Mouse (Mus musculus) hindbrain, embryonic 13.5 days (tissue): Measurements from ENCODE around the gene Hnrnpm. TPM values are rescaled to one million over a fixed set of nuclear protein-coding genes. Genes with fewer than 3 reads are reported as not detected.

Experiments used
- ATAC-seq: fragments of 200-750 bp; cut with Nextera tagmentation; 2 replicates; pipeline ENCODE4 v1.8.0; 2017; ENCODE audit warnings: moderate TSS enrichment; ENCODE audit not compliant: low FRiP score
- H3K27ac ChIP-seq: fragments of 300-500 bp; sonication (generic); 2 replicates; pipeline ENCODE4 v1.5.1; 2015; ENCODE audit warnings: inconsistent platforms, mild to moderate bottlenecking, moderate library complexity
- H3K27me3 ChIP-seq: fragments of 300-500 bp; sonication (generic); 2 replicates; pipeline ENCODE4 v1.6.1; 2015; ENCODE audit warnings: mild to moderate bottlenecking, inconsistent platforms
- H3K36me3 ChIP-seq: fragments of 300-500 bp; sonication (generic); 2 replicates; pipeline ENCODE4 v1.6.1; 2015; ENCODE audit warnings: mild to moderate bottlenecking, inconsistent platforms
- H3K4me1 ChIP-seq: fragments of 300-500 bp; sonication (generic); replicated peaks from 2 replicates; pipeline ENCODE4 v1.6.1; 2015; ENCODE audit warnings: inconsistent platforms
- H3K4me2 ChIP-seq: fragments of 300-500 bp; sonication (generic); 2 replicates; pipeline ENCODE4 v1.6.1; 2015; ENCODE audit warnings: inconsistent platforms, mild to moderate bottlenecking, moderate library complexity
- H3K4me3 ChIP-seq: fragments of 300-500 bp; sonication (generic); 2 replicates; pipeline ENCODE4 v1.5.1; 2015; ENCODE audit warnings: mild to moderate bottlenecking, inconsistent platforms
- H3K9ac ChIP-seq: fragments of 300-500 bp; sonication (generic); 2 replicates; pipeline ENCODE4 v1.6.1; 2015; ENCODE audit warnings: mild to moderate bottlenecking, inconsistent platforms
- H3K9me3 ChIP-seq: fragments of 300-500 bp; sonication (generic); 2 replicates; pipeline ENCODE4 v1.6.1; 2016; ENCODE audit warnings: inconsistent platforms
- WGBS: fragments of 180-500 bp; shearing (Covaris S2); methylation state at CpG from one replicate; pipeline ENCODE4 v1.1.7; 2015; 5-methylcytosine and 5-hydroxymethylcytosine counted together
- polyA plus RNA-seq: library from polyadenylated mRNA; unstranded; fragments of >200 nt; fragmentation: Nextera tagmentation; extraction: Ambion mirVana; gene quantifications from 2 replicates; pipeline ENCODE4 v1.2.1, GENCODE M21; 2015

The Hnrnpm gene
- polyA plus RNA-seq, 1 experiment from 2014 or later, result 245 TPM

DNA sequence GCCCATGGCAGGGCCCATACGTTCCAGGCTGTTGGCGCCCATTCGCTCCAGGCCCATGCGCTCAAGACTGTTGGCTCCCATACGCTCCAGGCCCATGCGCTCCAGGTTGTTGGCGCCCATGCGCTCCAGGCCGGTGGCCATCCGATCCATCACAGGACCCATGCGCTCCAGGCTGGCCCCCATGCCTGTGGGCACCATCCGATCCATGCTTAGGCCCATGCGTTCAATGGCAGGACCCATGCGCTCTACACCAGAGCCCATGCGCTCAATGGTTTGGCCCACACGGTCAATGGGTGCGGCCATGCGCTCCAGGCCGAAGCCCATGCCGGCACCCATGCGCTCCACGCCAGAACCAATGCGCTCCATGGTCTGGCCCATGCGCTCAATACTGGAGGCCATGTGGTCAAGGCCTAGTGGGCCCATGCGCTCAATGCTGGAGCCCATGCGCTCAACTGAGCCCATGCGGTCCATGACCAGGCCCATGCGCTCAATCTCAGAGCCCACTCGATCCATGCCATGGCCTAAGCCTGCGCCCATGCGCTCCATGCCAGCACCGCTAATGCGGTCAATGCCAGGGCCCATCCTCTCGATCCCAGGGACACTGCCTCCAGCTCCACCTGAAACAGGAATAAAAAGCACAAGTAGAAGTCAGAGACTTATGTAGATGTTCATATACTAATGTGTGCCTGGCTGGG lies 36.7 kb downstream of the Hnrnpm start:
- Histone ChIP-seq H3K27me3 (no peaks in the 10 kb centered on the region), H3K9ac (no peak overlapping the region), H3K4me3 (no peak overlapping the region), H3K36me3 (peaks cover 93% of the 10 kb centered on the region), H3K4me2 (no peak overlapping the region), H3K4me1 (no peaks in the 10 kb centered on the region), H3K9me3 (no peaks in the 10 kb centered on the region), H3K27ac (no peak overlapping the region)
- no peak for ATAC-seq
- 98% methylated on average over 34 of the region's 34 CpGs for WGBS

DNA sequence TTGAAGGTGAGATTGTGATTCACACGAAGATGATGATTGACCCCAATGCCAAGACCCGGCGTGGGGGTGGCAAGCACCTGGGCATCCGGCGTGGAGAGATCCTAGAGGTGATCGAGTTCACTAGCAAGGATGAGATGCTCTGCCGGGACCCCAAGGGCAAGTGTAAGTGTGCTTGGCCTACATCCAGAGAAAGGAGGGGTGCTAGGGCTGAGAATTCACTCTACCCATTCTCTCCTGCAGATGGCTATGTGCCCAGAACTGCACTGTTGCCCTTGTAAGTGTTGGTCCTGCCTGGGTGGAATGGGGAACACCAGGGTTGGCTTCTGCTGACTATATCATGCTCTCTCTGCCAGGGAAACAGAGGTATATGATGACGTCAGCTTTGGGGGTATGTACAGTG lies 41.6 kb downstream of the Hnrnpm start:
- no peaks in the 10 kb centered on the region for H3K27me3 ChIP-seq
- no peaks in the 10 kb centered on the region for H3K4me1 ChIP-seq
- no peak overlapping the region for H3K9ac ChIP-seq
- no peak for ATAC-seq
- WGBS, result 95% methylated on average over 8 of the region's 8 CpGs
- H3K36me3 ChIP-seq, result peaks cover 83% of the 10 kb centered on the region
- H3K9me3 ChIP-seq, result no peaks in the 10 kb centered on the region
- H3K4me2 ChIP-seq, result no peak overlapping the region
- no peak overlapping the region for H3K4me3 ChIP-seq
- H3K27ac ChIP-seq, result no peak overlapping the region

DNA sequence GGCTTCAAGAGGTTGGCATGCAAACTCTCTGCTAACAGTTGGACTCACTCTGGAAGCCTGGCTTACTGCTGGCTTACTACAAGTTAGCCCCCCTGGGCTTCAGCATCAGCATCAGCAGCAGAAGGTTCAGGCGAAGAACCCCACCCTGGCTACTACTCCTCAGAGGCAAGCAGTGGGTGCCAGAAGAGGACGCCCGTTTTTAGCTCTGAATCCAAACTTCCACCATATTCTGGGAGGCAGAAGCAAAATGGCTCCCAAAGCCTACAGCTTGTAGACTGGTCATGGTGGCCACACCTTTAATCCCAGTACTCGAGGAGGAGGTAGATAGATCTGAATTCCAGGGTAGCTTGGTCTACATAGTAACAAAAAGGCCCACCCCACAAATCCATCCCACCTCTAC lies 42.6 kb downstream of the Hnrnpm start:
- Histone ChIP-seq H3K27ac (no peak overlapping the region), H3K9ac (no peak overlapping the region), H3K4me1 (no peaks in the 10 kb centered on the region), H3K4me3 (no peak overlapping the region), H3K4me2 (no peak overlapping the region), H3K36me3 (peaks cover 77% of the 10 kb centered on the region), H3K9me3 (no peaks in the 10 kb centered on the region), H3K27me3 (no peaks in the 10 kb centered on the region)
- WGBS, result 95% methylated on average over 4 of the region's 4 CpGs
- ATAC-seq, result no peak

DNA sequence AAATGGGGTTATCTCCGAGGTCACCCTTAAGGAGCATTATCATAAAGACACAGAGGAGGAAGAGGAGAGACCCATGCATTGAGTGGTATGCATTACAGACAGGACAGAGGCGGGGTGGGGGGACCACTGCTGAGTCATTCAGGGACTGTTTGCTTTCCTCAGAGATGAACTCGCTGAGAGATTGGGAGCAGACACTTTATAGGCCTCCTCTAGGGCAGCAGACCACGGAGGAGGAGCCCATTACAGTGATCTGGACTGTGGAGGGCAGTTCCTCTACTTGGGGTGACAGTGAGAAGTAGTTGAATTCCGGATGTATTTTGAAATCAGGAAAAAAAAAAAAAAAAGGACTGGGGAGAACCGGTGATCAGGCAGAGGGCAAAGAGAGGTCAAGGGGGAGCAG lies 46.9 kb downstream of the Hnrnpm start:
- no peaks in the 10 kb centered on the region for H3K27me3 ChIP-seq
- no peak overlapping the region for H3K4me2 ChIP-seq
- no peak overlapping the region for H3K9ac ChIP-seq
- no peak for ATAC-seq
- no peaks in the 10 kb centered on the region for H3K4me1 ChIP-seq
- no peak overlapping the region for H3K4me3 ChIP-seq
- no peak overlapping the region for H3K27ac ChIP-seq
- WGBS, result 70% methylated on average over 6 of the region's 6 CpGs
- H3K36me3 ChIP-seq, result peaks cover 60% of the 10 kb centered on the region
- no peaks in the 10 kb centered on the region for H3K9me3 ChIP-seq

DNA sequence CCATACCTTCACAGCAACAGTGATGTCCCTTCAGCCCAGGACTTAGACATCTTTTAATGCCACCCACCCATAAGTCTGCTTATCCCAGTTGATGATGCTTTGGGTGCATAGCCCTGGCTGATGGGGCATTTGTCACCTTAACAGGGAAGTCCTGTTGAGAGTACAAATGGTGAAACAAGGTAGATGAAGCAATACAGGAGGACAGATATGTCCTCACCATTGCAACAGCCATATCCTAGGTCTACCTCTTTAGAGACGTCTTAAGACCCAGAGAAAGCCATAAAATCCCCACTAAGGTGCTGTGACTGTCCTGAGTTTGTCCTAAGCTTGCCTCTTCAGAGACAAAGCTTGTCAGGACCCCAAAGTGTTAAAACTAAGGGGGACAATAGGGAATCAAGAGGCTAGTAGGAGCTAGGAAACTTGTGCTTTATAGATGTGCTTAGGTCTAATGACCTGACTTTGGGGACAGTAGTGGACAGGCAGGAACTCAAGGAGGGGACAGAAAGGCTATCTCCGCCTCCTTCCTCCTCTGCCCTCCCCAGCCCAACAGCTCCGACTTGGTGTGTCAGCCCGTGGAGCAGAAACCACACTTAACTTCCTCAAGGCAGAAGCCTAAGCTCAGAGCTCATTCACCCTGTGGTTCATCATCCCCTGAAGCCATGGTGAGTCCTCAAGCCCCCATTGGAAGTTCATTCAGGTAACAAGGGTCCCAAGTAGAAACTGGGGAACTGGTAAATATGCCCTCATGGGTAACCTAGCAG lies 49.0 kb downstream of the Hnrnpm start, which contains the start of gene Pram1:
TSS of gene Pram1 (plus strand) at position 541 of the 761 bp plus-strand sequence.
- 88% methylated on average over 3 of the region's 4 CpGs for WGBS
- no peaks in the 10 kb centered on the region for H3K9me3 ChIP-seq
- H3K4me1 ChIP-seq, result no peaks in the 10 kb centered on the region
- H3K9ac ChIP-seq, result no peak within 1 kb of the TSS
- H3K4me2 ChIP-seq, result no peak within 1 kb of the TSS
- H3K27ac ChIP-seq, result no peak within 1 kb of the TSS
- no peak for ATAC-seq
- peaks cover 49% of the 10 kb centered on the region for H3K36me3 ChIP-seq
- H3K27me3 ChIP-seq, result no peaks in the 10 kb centered on the region
- H3K4me3 ChIP-seq, result no peak within 1 kb of the TSS

DNA sequence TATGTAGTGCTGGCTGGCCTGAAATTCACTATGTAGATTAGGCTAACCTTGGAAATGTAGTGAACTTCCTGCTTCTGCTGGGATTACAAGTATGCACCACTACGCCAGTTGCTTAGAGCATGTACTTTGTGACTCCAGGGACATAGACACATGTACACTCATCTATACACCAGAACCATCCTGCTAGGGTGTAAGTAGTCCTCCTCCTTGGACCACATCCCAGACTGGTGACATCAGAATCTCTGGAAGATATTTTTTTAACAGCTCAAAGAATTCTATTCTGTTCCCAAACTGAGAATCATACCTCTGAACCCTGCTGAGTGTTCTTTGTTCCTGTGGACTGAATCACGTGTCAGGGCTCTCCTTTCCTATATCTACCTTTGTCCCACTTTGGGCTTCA lies 49.6 kb downstream of the Hnrnpm start:
- no peak for ATAC-seq
- Histone ChIP-seq H3K27me3 (no peaks in the 10 kb centered on the region), H3K4me2 (no peak overlapping the region), H3K9me3 (no peaks in the 10 kb centered on the region), H3K4me1 (peaks cover under 1% of the 10 kb centered on the region; the same call in 1 of the 2 replicates), H3K4me3 (no peak overlapping the region), H3K36me3 (peaks cover 48% of the 10 kb centered on the region), H3K27ac (no peak overlapping the region), H3K9ac (no peak overlapping the region)
- 91% methylated on average over 2 of the region's 2 CpGs for WGBS

DNA sequence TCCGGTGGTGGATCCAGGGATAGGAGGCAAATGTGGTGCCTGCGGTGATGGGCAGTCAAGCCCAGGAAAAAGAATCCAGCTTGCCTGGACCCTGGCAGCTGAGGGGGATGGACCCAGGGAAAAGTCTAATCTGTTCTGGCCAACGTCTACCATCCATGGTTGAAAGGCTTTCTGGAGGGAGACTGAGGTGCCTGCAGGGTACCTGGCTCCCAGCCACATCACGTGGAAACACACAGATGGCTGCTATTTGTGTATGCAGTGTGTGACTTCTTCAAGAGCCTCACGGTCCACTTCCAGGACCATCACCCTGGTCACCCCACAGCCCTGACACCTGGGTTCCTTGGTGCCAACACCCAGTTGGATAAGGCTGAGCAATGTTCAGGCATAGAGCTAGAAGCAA lies 54.9 kb downstream of the Hnrnpm start:
- no peak for ATAC-seq
- Histone ChIP-seq H3K36me3 (peaks cover 40% of the 10 kb centered on the region), H3K27ac (peak overlapping the region; percentile 5; the same call in 1 of the 2 replicates), H3K4me3 (no peak overlapping the region), H3K27me3 (no peaks in the 10 kb centered on the region), H3K9ac (no peak overlapping the region), H3K4me2 (no peak overlapping the region), H3K9me3 (no peaks in the 10 kb centered on the region), H3K4me1 (peaks cover 34% of the 10 kb centered on the region)
- WGBS, result 82% methylated on average over 5 of the region's 5 CpGs

DNA sequence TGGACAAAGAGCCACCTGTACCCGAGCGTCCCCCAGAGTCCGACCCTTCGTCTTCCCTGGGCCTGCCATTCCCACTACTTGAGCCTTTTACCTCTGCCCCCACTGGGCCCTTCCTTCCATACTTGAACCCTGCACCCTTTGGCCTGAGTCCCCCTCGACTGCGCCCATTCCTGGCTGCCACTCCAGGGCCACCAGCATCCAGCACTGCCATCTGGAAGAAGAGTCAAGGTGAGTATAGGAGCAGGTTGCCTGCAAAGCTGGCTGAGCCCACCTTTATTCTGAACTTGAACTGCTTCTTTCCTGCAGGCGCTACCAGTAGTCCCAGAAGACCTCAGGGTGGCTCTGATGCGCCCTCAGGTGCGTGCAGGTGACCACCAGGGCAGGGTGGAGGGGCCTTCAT lies 55.4 kb downstream of the Hnrnpm start:
- no peak overlapping the region for H3K4me2 ChIP-seq
- H3K9ac ChIP-seq, result peak overlapping the region; percentile 24; the same call in 1 of the 2 replicates
- peaks cover 40% of the 10 kb centered on the region for H3K36me3 ChIP-seq
- no peak overlapping the region for H3K4me3 ChIP-seq
- peaks cover 34% of the 10 kb centered on the region for H3K4me1 ChIP-seq
- whole genome bisulfite sequencing, result 96% methylated on average over 9 of the region's 9 CpGs
- no peaks in the 10 kb centered on the region for H3K27me3 ChIP-seq
- H3K9me3 ChIP-seq, result no peaks in the 10 kb centered on the region
- 0 out of 2 replicates have a peak overlapping the region, but pooled peaks have one; percentile 5 for H3K27ac ChIP-seq
- ATAC-seq, result no peak

DNA sequence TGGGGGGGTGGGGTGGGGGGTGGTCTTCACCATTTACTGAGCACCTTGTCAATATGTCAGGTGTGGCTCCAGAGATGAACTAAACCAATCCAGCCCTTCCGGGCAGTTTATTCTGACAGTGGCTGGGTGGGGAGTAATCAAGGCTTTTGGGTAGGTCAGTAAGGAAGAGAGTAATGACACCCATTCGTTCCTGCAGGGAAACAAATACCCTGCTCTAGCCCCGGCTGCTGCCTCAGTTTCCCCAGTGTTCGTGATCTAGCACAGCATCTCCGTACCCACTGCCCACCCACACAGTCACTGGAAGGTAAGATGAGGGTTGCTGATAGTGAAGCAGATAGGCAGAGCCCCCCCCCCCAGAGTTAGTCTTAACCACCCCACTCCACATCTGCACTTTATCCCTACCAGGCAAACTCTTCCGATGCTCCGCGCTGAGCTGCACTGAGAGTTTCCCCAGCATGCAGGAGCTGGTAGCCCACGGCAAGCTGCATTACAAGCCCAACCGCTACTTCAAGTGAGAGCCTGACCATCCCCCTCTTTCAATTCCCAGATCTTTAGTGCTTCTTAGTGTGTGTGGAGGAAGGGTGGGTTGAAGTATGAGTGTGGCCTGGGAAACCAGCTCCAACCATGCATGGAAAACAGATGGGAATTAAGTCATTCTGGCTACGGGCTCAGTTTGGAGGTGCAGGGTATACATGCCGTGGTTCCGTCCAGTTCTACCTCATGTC lies 56.3 kb downstream of the Hnrnpm start:
- H3K4me1 ChIP-seq, result peaks cover 34% of the 10 kb centered on the region
- no peak for ATAC-seq
- H3K9ac ChIP-seq, result peak overlapping the region; percentile 49; the same call in 1 of the 2 replicates
- WGBS, result 82% methylated on average over 13 of the region's 13 CpGs
- H3K4me3 ChIP-seq, result no peak overlapping the region
- H3K4me2 ChIP-seq, result peak overlapping the region; percentile 77
- peaks cover 35% of the 10 kb centered on the region for H3K36me3 ChIP-seq
- H3K9me3 ChIP-seq, result no peaks in the 10 kb centered on the region
- no peaks in the 10 kb centered on the region for H3K27me3 ChIP-seq
- no peak overlapping the region for H3K27ac ChIP-seq

DNA sequence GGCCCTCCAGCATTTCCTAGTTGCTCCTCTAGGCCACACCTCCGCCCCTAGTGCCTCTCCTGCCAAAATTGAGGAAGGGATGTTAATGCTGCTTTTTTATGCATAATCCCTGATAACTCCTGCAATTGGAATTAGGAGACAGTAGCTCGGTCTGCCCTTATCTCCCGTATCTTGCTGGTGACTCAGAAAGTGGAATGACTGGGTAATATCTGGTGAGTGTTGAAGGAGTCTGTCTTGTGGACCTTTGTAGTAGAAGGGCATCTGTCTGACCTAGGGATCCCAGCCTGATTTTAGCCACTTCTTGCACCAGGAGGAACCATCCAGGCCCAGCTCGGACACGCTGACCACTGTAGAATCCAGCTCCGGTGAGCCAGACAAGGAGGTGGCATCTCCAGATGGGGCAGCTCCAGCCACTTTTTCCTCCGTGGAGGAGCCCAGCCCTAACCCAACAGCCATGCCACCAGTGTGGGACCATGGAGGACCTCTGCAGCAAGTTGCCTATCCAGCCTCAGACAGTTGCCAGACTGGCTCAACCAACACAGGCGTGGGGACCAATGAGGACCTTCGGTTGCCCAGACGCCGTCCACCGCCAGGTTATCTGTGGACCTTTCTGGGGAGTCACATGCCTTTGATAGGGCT lies 57.1 kb downstream of the Hnrnpm start:
- H3K27me3 ChIP-seq, result no peaks in the 10 kb centered on the region
- 74% methylated on average over 12 of the region's 12 CpGs for WGBS
- ATAC-seq, result peak; percentile 18
- H3K36me3 ChIP-seq, result peaks cover 31% of the 10 kb centered on the region
- peak overlapping the region; percentile 99 for H3K27ac ChIP-seq
- peak overlapping the region; percentile 68 for H3K4me3 ChIP-seq
- peak overlapping the region; percentile 86 for H3K9ac ChIP-seq
- H3K9me3 ChIP-seq, result no peaks in the 10 kb centered on the region
- H3K4me2 ChIP-seq, result peak overlapping the region; percentile 77
- peaks cover 34% of the 10 kb centered on the region for H3K4me1 ChIP-seq

DNA sequence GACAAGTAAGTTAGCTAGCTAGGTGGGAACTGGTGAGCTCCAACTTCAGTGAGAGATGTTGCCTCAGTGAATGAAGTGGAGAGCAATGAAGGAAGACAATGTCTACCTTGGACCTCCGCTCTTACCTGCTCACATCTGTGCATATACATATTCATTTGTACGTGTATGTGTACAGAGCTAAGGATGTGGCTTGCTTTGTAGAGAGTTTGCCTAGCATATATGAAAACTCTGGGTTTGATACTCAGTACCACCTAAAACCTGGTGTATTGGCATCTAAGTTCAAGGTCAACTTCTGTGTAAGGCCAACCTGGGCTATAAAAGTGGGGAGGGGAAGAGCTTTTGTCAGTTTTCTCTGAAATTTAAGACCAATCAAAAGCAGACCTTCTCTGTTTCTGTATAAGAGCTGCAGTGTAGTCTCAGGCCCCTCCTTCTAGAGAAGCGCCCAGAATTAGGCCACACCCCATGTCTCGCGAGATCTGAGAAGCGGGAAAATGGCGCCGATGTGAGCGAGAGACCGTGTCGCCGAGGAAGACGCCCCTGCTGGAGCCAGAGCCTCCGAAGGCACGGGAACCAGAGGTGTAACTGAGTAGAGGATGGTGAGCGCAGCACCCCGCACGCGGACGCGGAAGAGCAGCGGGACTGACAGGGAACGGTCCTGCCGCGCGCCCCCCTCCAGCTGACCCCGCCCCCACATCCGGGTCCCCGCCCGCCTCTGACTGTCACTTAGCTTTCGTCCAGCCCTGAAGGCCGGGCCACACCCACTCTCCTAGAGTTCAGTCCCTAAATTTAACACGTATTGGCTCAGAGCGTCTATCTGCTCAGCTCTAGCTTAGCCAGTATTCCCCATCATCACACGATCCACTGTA lies 57.8 kb downstream of the Hnrnpm start, which contains the start of gene Zfp414:
TSS of gene Zfp414 (plus strand) at position 470 of the 866 bp plus-strand sequence.
- Histone ChIP-seq H3K27ac (peak within 1 kb of the TSS; percentile 99), H3K9me3 (no peaks in the 10 kb centered on the region), H3K27me3 (no peaks in the 10 kb centered on the region), H3K4me1 (peaks cover 34% of the 10 kb centered on the region), H3K9ac (peak within 1 kb of the TSS; percentile 86), H3K4me3 (peak within 1 kb of the TSS; percentile 68), H3K4me2 (peak within 1 kb of the TSS; percentile 77), H3K36me3 (peaks cover 25% of the 10 kb centered on the region)
- 3% methylated on average over 35 of the region's 35 CpGs for whole genome bisulfite sequencing
- ATAC-seq, result peak; percentile 95
